Mouse (Mus musculus): ENCODE data around the gene Nfat5.

Nfat5 gene

DNA sequence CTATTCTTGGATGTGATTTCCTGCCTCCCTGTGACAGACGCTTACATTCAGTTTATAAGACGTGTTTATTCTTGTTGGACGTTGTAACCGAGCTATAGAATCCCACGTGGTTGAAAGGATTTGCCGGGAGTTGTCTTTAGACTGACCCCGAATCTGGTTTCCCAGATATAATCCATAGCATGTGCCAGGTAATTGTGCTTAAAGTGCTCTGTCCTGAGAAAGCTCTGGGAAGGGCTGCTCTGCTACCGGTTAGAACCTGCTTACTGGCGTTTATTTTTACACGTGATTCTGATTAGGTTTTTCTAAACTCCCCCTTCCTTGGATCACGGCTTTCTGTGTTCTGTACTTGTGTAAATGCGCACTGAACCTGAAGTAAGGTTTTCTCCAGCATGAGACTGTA, 104.4 kb downstream of the Nfat5 start:
- no peak for DNase-seq

- DNase-seq, result peak in 1 of 2 experiments; percentile 29
These were observed 106.2 kb downstream of the Nfat5 start for GRCm38 (mm10) chr8:107399495-107399894.

DNA sequence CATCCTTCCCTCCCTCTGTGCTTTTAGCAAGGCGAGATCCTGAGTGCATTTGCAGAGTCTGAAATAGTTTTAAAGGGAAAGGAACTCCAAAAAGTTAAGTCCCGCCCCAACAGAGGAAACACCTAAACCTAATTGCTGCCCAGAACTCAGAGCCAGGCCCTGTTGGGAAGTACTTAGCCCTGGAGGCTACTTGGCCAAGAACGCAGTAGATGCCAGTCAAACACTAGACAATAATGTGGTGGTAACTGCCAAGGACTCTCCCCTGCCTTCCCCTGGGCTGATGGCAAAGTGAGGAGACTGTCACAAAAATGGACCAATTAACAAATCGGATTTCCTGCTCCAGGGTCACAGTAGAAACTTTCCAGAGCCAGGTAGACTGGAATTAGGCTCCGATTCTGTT, 108.6 kb downstream of the Nfat5 start:
- DNase-seq, result no peak

DNA sequence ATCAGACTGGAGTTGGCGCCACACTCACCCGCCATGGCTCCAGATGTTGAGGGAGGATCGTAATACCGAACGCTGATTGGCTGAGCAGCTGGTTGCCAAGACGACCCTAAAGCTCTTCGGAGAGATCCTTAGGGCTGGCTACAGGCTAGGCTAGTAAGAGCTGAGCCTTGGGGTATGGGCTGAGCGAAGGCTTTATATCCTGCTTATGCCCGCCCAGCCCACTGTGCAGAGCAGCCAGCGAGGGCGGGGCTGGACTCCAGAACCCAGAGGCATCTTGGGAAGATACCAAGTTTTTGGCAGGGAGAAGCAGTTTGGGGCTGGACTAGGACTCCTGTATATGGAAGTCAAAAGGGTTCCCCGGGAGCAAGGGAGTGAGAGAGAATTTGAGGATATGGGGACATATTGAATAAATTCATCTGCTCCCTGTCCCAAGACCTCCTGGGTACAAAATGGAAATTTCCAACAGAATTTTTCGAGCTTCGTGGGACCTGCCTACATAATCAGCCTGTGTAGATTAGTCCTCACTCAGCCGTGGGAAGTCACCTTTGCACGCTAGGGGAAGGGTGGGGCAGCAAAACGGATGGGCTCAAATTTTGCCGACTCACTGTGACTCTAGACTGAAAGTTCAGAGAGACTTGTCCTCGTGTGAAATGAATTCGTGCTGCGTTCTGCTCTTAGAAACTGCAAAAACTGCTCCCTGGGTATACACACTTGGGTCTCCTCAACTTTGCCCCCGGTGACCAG, 109.9 kb downstream of the Nfat5 start, which contains the start of gene Nqo1:
TSS of gene Nqo1 (minus strand) at position 169 of the 744 bp plus-strand sequence.
- peak; percentile 87 to 89 for DNase-seq

- no peak for DNase-seq
These were observed 110.8 kb downstream of the Nfat5 start for GRCm38 (mm10) chr8:107404057-107404456.

GRCm38 (mm10) chr8:107405935-107406334, 112.7 kb downstream of the Nfat5 start:
- no peak for DNase-seq

DNA sequence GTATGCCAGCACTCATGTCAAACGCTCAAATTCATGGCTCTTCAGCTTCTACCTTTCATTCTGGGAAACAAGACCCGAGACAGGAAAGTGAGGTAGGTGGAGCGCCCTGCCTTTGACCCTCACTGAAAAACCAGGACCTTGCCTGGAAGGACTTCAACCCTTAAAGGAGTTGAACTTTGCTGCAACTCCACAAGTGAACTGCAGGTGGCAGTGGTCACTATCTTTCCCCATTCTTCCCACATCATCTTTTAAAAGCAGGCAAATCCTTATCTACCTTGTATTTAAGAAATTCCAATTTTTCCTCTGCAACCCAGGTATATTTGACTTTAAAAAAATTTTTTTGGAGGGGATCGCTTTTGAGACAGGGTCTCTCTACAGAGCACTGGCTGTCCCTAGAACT, 118.1 kb downstream of the Nfat5 start:
- peak; percentile 42 to 58 for DNase-seq

DNA sequence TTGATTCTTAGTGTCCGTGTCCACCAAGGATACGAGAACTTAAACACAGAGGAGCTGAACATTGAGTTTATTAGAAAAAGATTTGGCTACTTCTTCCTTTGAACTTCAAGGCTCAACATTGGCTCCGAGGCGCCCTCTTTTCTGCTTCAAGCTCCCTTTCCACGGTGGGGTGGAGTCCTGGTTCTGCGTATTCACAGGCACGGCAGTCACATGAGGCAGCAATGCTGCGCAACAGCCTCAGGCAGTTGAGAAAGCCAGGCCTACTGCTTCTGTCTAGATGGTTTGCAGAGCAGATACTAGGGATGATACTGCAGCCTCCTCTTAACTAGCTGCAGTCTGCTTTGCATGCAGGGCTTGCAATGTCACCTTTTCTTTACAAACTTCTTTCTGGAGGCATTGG, 119.3 kb downstream of the Nfat5 start:
- no peak for DNase-seq

- no peak for DNase-seq
These were observed 120.6 kb downstream of the Nfat5 start for GRCm38 (mm10) chr8:107413881-107414280.

GRCm38 (mm10) chr8:107417001-107417400, 123.7 kb downstream of the Nfat5 start:
- peak in 1 of 2 experiments; percentile 61 for DNase-seq

DNA sequence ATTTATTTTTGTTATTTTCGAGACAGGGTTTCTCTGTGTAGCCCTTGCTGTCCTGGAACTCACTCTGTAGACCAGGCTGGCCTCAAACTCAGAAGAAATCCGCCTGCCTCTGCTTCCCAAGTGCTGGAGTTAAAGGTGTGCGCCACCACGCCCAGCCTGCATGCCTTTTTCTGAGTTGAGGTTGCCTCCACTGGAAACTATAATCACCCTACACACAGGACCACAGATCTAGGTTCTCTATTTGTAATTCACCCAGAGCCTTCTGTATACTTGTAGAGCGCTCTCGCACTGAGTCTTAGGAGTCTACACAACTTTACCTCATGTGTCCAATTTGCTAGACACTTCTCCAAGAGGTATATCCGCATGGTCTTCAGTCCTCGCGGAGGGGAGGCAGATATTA, 130.9 kb downstream of the Nfat5 start:
- no peak for DNase-seq

GRCm38 (mm10) chr8:107424597-107425229, 131.4 kb downstream of the Nfat5 start, which contains the start of gene Nob1:
Nob1 (minus strand) TSS chr8:107425051.
- peak; percentile 97 to 99 for DNase-seq

GRCm38 (mm10) chr8:107425230-107425597, 131.9 kb downstream of the Nfat5 start:
- DNase-seq, result no peak
